Mouse (Mus musculus): ENCODE results near the gene Ciao1.
A peak's percentile ranks its signal among the peaks of the same experiment; 100 is the strongest.
"Not testable (repeated sequence)": the region's sequence is repeated elsewhere in the genome, so short reads cannot be mapped to it uniquely, and the experiment has no call there.

The Ciao1 gene

DNA sequence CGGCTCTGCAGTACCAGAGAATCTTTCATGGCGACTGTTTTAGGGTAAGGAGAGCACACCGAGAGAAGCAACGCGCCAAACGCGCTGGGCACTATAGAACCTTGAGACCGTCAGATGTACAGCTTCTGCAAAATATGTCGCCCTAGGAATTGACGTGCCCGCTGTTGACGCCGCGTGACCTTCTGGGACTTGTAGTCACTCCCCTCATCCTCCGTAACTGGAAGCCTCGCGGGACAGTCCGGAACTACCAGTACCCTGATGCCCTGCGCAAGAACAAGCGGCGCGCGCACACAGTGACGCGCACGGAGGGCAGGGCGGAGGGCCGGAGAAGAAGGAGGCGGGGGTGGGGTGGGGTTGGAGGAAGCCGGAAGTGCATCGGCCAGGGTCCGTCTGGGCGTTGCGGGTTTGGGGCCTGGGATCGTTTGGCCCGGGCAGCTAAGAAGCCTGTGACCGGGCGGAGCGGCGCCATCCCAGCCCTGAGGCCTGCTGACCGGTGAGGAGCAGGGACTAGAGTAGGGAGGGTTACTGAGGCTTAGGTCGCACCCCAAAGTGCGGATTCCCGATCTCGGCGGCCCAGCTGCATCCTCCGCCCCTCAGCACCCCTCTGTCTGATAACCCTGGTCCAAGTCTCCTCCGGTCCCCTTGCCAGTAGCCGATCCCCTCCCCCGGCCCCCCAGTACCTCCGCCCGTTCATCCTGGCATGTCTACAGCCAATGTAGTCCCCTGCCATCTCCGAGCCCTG, at the start of gene Ciao1, which contains the start of gene Tmem127:
Gene Ciao1, minus strand, starts transcription at position 225 of the 742 bp plus-strand sequence.
Gene Tmem127, plus strand, starts transcription at position 317 of the 742 bp plus-strand sequence.
- peak; percentile 95 to 98 for DNase-seq (ENCODE audit: low spot score in 2 of 2)

DNA sequence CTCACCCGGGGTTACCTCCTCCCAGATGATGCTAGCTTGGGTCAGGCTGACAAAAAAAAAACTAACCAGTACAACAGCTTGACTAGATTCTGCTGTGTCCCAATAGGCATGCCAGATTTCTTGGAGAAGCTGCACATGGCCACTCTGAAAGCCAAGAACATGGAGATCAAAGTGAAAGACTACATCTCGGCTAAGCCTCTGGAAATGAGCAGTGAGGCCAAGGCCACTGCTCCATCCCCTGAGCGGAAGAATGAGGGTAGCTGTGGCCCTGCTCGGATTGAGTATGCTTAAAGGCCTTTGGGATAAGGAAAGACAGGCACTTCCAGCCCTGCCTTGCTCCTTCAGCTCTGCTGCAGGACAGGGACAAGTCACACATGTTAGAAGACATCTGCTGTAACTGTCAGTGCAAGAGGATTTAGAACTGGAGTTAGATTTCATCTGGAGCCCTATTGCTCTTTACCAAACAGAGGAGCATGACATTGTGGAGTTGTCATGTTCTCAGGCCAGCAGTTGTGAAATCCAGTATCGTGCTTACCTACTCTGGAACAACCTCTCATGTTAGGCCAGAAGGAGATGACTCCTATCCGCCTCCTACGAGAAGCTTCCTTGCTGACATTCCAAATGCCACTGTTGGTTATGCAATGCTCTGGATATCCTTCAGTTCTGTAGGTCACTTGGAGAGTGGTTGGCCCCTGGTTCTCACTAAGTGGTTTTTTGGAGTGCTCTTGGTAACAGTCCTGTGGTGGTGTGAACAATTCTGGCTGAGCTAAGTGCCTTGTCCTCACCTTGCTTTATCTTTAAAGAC, 49.6 kb upstream of the Ciao1 start:
- no peak for DNase-seq (ENCODE audit: low spot score in 2 of 2)

- DNase-seq (ENCODE audit: low spot score in 2 of 2) = no peak
These were observed 44.6 kb upstream of the Ciao1 start for GRCm38 (mm10) chr2:127292250-127292649.

DNA sequence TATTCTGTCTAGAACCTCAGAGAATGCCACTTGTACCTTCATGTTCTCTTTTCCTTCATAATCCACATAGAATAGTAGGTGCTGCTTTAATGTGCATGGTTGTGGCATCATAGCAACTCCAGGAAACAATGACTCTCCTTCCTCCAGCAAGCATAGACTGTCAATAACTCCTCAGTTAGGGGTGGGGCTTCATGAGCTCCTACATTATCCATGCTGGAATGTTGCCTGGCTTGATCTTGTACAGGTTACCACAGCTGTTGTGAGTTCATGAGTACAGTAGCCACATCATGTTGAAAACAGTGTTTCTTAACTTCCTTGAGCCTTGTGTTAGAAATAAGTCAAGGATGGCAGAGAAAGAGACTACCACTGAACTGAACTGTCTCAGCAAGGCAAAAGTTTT, 30.5 kb upstream of the Ciao1 start:
- DNase-seq (ENCODE audit: low spot score in 2 of 2) = no peak

GRCm38 (mm10) chr2:127275551-127276320, 28.1 kb upstream of the Ciao1 start:
- no peak for DNase-seq (ENCODE audit: low spot score in 2 of 2)

DNA sequence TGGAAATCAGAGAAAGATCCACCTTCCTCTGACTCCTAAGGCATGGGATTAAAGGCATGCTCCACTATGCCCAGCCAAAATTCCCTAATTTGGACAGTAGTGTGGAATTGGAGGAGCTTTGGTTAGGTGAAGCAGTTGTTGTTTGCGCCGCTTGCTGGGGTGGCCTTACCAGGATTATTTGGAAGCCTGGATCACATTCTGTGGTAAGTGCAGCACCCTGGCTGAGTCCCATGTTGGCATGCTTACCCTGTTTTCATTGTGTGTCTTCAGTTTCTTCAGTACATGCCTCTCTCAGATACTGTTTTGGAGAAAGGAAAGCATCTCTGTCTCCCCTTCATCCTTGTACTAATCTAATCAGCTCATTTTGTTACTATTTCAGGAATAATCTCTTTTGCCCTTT, 27.0 kb upstream of the Ciao1 start:
- DNase-seq (ENCODE audit: low spot score in 2 of 2) = no peak

- DNase-seq (ENCODE audit: low spot score in 2 of 2) = no peak
These were observed 25.2 kb upstream of the Ciao1 start for GRCm38 (mm10) chr2:127272806-127273205.

- DNase-seq (ENCODE audit: low spot score in 2 of 2) = not testable (repeated sequence)
These were observed 24.4 kb upstream of the Ciao1 start for GRCm38 (mm10) chr2:127272049-127272448.

GRCm38 (mm10) chr2:127271042-127271515, 23.5 kb upstream of the Ciao1 start:
- DNase-seq (ENCODE audit: low spot score in 2 of 2) = peak in 1 of 2 experiments; percentile 41

GRCm38 (mm10) chr2:127270300-127271041, 22.9 kb upstream of the Ciao1 start:
- DNase-seq (ENCODE audit: low spot score in 2 of 2) = peak; percentile 42 to 78

GRCm38 (mm10) chr2:127269491-127270299, 22.1 kb upstream of the Ciao1 start, which contains the start of gene Stard7:
TSS of gene Stard7 (plus strand) at chr2:127270218.
- peak; percentile 91 to 97 for DNase-seq (ENCODE audit: low spot score in 2 of 2)

GRCm38 (mm10) chr2:127267854-127268253, 20.2 kb upstream of the Ciao1 start:
- no peak for DNase-seq (ENCODE audit: low spot score in 2 of 2)

- no peak for DNase-seq (ENCODE audit: low spot score in 2 of 2)
These were observed 14.9 kb upstream of the Ciao1 start for GRCm38 (mm10) chr2:127262480-127262879.

DNA sequence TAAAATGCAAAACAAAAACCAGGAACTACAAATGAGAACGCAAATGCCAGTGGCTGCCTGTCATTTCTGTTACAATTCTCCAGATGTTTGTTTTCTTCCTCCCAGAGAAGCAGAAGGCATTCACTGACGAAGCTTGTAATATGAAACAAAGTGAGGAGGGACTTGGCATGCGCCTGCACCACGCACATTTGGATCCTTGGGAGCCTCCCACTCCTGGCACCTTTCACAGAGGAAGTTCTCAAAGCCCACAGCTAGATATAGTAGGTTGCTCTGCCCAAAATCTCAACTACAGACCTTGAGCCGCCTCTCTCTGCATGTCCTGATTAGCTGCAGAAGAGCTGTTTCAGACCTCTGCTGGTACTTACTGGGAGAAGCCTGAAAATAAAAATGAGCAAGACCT, 11.7 kb upstream of the Ciao1 start:
- no peak for DNase-seq (ENCODE audit: low spot score in 2 of 2)

- DNase-seq (ENCODE audit: low spot score in 2 of 2) = no peak
These were observed 7.7 kb upstream of the Ciao1 start for GRCm38 (mm10) chr2:127255294-127255693.

- DNase-seq (ENCODE audit: low spot score in 2 of 2) = no peak
These were observed 7.1 kb upstream of the Ciao1 start for GRCm38 (mm10) chr2:127254604-127255134.

- no peak for DNase-seq (ENCODE audit: low spot score in 2 of 2)
These were observed 5.2 kb upstream of the Ciao1 start for GRCm38 (mm10) chr2:127252787-127253186.

GRCm38 (mm10) chr2:127251880-127252527, 4.4 kb upstream of the Ciao1 start:
- DNase-seq (ENCODE audit: low spot score in 2 of 2) = no peak

DNA sequence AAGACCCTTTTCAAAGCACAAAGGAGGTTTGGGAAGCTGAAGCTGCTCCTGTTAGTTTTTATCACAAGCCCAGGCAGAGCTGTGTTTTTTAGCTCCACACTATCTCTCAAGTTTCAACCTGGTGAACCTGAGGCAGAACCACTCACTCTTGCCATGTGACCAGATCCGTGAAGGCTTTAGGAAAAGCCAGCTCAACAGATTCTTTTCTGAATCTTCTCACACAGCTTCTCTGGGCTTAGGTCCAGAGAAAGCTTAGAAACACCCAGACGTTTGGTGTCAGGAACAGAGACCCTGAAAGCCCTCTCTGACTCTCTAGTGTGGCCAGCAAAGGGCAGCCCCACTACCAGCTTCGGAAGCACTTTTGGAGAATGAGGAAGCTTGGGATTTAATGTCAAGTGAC, 3.8 kb upstream of the Ciao1 start:
- no peak for DNase-seq (ENCODE audit: low spot score in 2 of 2)
